Mouse (Mus musculus) CH12F3 (cell line): ENCODE data around the gene Ankrd13b.

Source experiments
- in situ Hi-C: fragments of 300-500 bp; cut with MboI; formaldehyde crosslinking; loops from 2 replicates; pipeline ENCODE4 v1.14.3; 2020; ENCODE audit warnings: low sequenced_read_pairs

The Ankrd13b gene

DNA sequence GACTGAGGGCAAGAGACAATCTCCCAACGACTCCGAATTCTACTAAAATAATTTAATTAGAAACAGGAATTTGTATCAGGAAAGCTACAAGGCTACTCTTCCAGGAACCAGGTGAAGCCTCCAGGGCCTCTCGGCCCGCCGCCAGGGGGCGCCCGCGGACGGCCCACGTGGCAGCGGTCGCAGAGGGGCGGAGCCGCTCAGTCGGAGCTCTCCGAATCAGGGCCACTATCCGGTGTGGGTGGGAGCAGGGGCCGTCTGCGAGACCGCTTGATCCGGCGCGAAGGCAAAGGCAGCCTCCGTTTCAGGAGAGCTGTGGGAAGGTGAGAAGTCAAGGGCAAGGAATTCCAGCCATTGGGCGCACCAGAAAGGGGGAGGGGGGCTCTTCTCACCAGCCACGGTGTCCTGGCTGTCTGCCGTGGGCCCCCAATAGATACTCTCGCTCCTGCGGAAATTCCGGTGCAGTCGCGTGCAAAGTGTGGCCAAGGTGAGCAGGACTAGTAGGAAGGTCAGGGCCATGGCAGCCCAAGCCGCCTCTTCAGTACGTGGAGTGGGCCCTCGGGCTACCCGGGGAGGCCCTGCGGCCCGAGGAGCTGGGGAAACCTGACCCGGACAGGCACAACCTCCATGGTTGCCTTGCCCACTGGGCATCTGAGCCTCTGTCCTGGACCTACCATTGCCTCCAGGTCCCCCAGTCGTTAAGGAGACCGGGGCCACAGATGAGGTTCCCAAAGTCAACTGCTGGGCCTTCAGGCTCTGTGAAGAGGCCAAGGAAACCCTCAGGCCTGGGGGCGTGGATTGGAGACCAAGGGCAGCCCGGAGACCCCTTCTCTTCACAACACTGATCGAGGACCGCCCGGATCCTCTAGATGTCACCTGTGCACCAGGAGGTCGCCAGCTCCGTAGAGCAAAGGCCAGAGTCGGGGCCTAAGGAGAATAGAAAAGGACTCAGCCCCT, 18.9 kb upstream of the Ankrd13b start:
- in situ Hi-C loops, result no loop called here

GRCm38 (mm10) chr11:77507426-77507825, 17.9 kb upstream of the Ankrd13b start:
- in situ Hi-C loops, result no loop called here

DNA sequence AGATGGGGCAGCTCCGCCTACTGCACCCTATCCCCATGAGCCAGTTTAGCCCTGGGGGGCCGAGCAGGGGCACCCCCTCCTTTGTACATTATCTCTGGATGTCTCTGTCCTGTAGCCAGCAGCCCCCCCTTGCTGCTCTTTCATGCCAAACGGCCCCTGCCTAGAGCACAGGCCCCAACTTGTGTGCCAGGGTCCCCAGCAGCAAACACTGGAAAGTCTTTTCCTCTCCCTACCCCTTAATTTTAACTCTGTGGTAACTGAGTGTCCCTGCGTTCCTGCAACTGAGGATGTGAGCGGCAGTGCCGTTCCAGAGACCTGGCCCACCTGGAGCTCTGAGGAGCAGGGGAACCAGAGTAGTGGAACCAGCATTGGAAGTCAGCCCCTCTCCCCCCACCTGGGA, 17.5 kb upstream of the Ankrd13b start:
- in situ Hi-C loops, result no loop called here

- in situ Hi-C loops, result no loop called here
Observed at GRCm38 (mm10) chr11:77506273-77506672, 16.8 kb upstream of the Ankrd13b start.

GRCm38 (mm10) chr11:77505291-77505980, 16.0 kb upstream of the Ankrd13b start:
- in situ Hi-C loops, result no loop called here

DNA sequence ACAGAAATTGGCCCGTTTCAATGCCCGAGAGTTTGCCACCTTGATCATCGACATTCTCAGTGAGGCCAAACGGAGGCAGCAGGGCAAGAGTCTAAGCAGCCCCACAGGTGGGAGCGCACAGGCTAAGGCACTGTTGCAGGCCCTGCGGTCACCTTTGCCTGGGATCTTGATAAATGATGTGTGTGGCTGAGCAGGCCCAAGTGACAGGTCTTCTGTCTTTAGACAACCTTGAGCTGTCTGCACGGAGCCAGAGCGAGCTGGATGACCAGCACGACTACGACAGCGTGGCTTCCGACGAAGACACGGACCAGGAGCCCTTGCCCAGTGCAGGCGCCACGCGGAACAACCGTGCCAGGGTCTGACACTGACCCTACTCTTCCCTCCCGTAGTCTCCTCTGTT, 14.9 kb upstream of the Ankrd13b start:
- in situ Hi-C loops, result no loop called here

- in situ Hi-C loops, result no loop called here
Observed at GRCm38 (mm10) chr11:77503511-77503910, 14.0 kb upstream of the Ankrd13b start.

DNA sequence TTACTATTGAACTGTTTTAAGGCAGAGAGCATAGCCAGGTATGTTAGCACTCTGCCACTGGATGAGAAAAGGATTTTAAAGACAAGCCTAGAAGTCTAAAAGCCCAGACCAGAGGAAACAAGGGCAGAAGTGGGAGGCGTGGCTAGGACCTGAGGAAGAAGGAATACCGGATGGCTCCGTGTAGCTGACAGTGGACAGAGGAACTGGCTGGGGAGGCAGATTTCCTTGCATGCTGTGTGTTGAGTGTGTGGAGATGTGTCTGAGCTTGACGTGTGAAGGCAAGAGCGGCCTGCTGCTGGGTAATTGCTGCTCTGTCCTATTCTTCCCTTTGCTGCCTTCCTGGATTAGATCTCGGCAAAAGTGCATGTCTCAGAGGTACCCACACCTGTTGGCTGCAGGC, 13.0 kb upstream of the Ankrd13b start:
- in situ Hi-C loops, result no loop called here

GRCm38 (mm10) chr11:77501971-77502370, 12.5 kb upstream of the Ankrd13b start:
- in situ Hi-C loops, result no loop called here

DNA sequence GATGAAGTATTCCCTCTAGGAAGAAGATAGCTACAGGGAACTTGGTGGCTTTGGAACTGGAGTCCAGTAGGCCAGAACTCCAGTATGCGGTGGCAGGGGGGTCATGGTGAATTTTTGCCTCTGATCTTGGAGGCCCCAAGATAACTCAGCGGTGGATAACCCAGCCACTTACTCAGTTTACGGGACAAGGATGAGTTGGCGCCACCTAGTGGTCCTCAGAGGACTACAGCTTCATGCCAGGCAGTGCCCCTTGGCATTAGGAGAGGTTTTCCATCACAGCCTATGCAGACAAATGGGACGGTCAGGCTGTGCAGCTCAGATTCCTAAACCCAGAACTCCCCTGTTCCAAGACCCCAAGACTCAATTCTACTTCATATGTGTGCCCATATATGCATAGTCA, 11.9 kb upstream of the Ankrd13b start:
- in situ Hi-C loops, result no loop called here

GRCm38 (mm10) chr11:77500361-77501325, 11.2 kb upstream of the Ankrd13b start:
- in situ Hi-C loops, result no loop called here

GRCm38 (mm10) chr11:77499354-77499753, 9.9 kb upstream of the Ankrd13b start:
- in situ Hi-C loops, result no loop called here

DNA sequence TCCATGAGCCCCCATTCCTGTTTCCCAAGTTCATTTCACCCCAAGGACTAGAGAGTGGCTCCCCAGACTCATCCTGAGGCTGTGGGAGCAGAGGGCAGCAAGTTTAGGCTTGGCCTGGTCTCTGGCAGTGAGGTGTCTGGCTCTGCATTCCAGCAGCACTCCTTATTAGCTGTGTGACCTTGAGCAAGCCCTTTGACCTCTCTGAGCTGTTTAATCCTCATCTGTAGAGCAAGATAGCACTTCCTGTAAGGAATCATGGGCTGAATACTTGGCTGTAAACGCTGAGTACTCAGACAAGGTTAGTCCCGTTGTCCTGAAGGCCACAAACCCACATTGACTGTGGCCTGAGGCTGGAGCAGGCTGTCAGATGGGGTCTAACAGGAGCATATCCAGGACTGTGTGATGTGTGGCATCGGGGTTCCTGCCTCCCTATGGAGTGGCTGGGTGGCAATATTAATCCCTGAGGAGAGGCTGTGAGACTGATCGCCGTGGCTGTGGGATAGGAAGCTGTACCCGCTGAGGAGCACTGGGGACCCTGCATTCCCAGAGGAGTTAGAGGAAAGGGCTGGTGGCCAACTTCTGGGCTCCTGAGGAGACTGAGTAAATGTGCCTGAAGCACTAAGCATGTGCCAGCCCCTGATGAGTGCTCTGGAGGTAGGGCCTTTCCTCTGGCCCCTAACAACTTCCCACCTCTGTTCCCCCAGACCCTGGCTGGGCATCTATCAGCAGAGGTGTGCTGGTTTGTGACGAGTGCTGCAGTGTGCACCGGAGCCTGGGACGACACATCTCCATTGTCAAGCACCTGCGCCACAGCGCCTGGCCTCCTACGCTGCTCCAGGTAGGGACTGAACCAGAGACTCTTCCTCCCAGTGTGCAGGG, 9.0 kb upstream of the Ankrd13b start:
- in situ Hi-C loops, result no loop called here

- in situ Hi-C loops, result no loop called here
Observed at GRCm38 (mm10) chr11:77497851-77498250, 8.4 kb upstream of the Ankrd13b start.

DNA sequence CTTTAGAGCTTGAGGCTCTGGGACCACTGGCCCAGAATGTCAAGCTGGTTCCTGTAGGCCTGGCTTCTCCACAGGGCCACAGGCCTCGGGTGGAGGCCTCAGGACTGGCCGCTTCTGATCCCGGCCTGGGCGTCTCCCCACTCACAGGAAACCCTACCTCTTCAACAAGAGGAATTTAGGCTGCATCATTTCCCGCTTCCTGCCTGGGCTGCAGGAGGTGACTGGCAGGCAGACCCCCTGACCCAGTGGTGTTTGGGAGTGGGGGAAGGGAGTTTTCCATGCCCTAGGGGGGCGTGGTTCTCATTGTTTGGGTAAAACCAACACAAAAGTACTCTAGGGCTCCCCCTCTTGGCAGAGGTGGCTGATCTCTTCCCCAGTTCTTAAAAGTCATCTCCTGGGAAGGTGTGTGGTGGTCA, 7.9 kb upstream of the Ankrd13b start:
- in situ Hi-C loops, result no loop called here

- in situ Hi-C loops, result no loop called here
Observed at GRCm38 (mm10) chr11:77495507-77495906, 6.0 kb upstream of the Ankrd13b start.

DNA sequence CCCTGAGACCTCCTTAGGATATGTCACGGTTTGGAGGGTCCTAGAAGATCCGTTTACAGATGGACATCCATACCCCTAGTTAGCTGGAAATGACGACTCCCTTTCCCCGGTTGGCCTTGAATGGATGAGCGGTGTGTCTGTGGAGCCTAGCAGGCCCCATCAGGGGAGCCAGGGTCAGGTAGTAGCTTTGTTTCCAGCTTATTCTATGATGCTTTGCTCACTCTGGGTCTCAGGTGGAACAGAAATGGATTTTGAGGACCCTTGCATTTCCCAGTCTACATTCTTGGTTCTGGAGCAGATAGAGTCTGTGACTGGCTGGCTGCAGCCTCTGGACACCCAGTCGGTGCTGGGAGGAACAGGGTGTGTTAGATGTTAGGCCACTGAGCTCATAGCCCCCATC, 5.3 kb upstream of the Ankrd13b start:
- in situ Hi-C loops, result no loop called here

DNA sequence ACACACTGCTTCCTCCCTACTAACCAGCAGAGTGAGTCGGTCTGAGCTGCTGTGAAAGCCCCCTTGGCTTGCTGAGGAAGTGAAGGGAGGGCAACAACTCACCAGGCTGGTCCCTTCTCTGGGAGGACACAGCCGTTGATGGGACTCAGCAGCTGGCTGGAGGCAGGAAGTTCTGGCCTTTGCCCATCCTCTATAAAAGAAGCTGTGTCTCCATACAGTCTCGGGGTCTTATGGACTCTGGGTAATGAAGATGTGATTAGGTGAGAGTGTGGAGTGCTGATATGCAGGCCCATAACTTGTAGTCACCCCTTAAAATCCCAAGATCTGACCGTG, 4.8 kb upstream of the Ankrd13b start:
- in situ Hi-C loops, result no loop called here

DNA sequence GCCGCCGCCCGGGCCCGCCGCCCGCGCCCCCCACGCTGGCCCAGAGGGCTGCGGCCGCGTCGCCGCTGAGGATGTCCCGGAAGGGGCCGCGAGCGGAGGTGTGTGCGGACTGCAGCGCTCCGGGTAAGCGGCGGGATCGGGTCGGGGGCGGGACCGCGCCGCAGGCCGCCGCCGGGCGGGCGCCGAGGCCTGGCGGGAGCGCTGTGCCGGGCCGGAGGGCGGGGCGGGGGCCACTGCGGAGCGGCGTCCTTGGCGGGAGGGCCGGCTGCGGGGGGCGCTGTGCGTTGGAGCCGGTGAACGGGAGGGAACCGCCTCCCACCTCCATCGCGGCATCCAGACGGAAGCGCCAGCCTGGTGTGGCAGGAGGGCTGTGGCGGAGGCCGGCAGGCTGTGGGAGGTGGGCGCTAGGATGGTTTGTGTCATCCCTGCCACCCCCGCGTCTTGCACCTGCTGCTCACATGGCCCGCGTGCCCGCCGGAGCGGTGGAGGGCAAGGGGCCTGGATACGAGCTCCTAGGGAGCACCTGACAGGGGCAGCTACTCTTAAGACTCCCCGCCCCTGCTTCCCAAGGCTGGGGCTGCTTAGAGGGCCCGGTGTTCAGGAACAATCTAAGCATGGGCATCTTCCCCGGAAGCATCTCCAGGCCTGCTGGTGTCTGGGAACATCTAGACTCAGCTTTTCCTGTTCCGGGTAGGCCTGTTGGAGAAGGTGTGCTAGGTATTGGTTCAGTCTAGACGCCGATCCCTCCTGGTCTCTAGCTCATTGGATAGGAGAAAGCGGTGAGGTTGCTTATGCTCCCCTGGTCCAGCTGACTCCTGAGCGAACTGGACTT, 4.2 kb upstream of the Ankrd13b start, which contains the start of gene Git1:
TSS of gene Git1 (plus strand) at position 51 of the 832 bp plus-strand sequence.
- in situ Hi-C loops, result no loop called here
